Mouse (Mus musculus) liver, adult 2 months (tissue): Measurements from ENCODE around the gene Clcn6.

Experiments used
- CTCF ChIP-seq: fragments of 200-500 bp; IDR thresholded peaks from 2 replicates; pipeline ENCODE4 v1.5.1; 2011; ENCODE audit warnings: low read depth, low read length, control low read depth
- POLR2A ChIP-seq: fragments of 200-500 bp; IDR thresholded peaks from 2 replicates; pipeline ENCODE4 v1.6.1; 2011; ENCODE audit warnings: low read length, control low read depth; ENCODE audit not compliant: insufficient read depth; ENCODE audit errors: extremely low read depth

- TF ChIP-seq CTCF: no peak
- no peak for TF ChIP-seq POLR2A
These were observed 5.5 kb upstream of the Clcn6 start for GRCm38 (mm10) chr4:148044113-148044512.
